Mouse (Mus musculus) neural tube, embryonic 13.5 days (tissue): Measurements from ENCODE around the gene Morc1. TPM values are rescaled to one million over a fixed set of nuclear protein-coding genes. Genes with fewer than 3 reads are reported as not detected.

ENCODE experiments used
- ATAC-seq: fragments of 200-750 bp; cut with Nextera tagmentation; 2 replicates; pipeline ENCODE4 v1.8.0; 2017; ENCODE audit warnings: low read depth, mild to moderate bottlenecking, moderate TSS enrichment, moderate library complexity
- H3K27ac ChIP-seq: fragments of 300-500 bp; sonication (generic); replicated peaks from 2 replicates; pipeline ENCODE4 v1.5.1; 2015; ENCODE audit warnings: moderate library complexity, mild to moderate bottlenecking, inconsistent platforms
- H3K27me3 ChIP-seq: fragments of 300-500 bp; sonication (generic); 2 replicates; pipeline ENCODE4 v1.6.1; 2015; ENCODE audit warnings: mild to moderate bottlenecking, inconsistent platforms
- H3K36me3 ChIP-seq: fragments of 300-500 bp; sonication (generic); 2 replicates; pipeline ENCODE4 v1.6.1; 2015; ENCODE audit warnings: mild to moderate bottlenecking, inconsistent platforms
- H3K4me1 ChIP-seq: fragments of 300-500 bp; sonication (generic); replicated peaks from 2 replicates; pipeline ENCODE4 v1.6.1; 2015; ENCODE audit warnings: inconsistent platforms
- H3K4me2 ChIP-seq: fragments of 300-500 bp; sonication (generic); 2 replicates; pipeline ENCODE4 v1.6.1; 2015; ENCODE audit warnings: inconsistent platforms, mild to moderate bottlenecking, moderate library complexity
- H3K4me3 ChIP-seq: fragments of 300-500 bp; sonication (generic); 2 replicates; pipeline ENCODE4 v1.5.1; 2015; ENCODE audit warnings: mild to moderate bottlenecking, inconsistent platforms
- H3K9ac ChIP-seq: fragments of 300-500 bp; sonication (generic); 2 replicates; pipeline ENCODE4 v1.6.1; 2015; ENCODE audit warnings: moderate library complexity, mild to moderate bottlenecking, inconsistent platforms
- H3K9me3 ChIP-seq: fragments of 300-500 bp; sonication (generic); 2 replicates; pipeline ENCODE4 v1.6.1; 2016; ENCODE audit warnings: inconsistent platforms
- WGBS: fragments of 180-500 bp; shearing (Covaris S2); methylation state at CpG from one replicate; pipeline ENCODE4 v1.1.7; 2015; 5-methylcytosine and 5-hydroxymethylcytosine counted together
- polyA plus RNA-seq: library from polyadenylated mRNA; unstranded; fragments of >200 nt; fragmentation: Nextera tagmentation; extraction: Ambion mirVana; gene quantifications from 2 replicates; pipeline ENCODE4 v1.2.1, GENCODE M21; 2015

The Morc1 gene
- 0.33 TPM in 1 of 2 replicates, not detected in the other for polyA plus RNA-seq

- no peak for ATAC-seq
- Histone ChIP-seq H3K9ac (no peak within 1 kb of the TSS), H3K4me3 (no peak within 1 kb of the TSS), H3K4me1 (0 out of 2 replicates have a peak, but pooled peaks cover 5% of the 10 kb centered on the region), H3K36me3 (no peaks in the 10 kb centered on the region), H3K9me3 (no peaks in the 10 kb centered on the region), H3K27ac (no peak within 1 kb of the TSS), H3K27me3 (no peaks in the 10 kb centered on the region), H3K4me2 (no peak within 1 kb of the TSS)
- WGBS = 94% methylated on average over 15 of the region's 15 CpGs
These were observed at the start of gene Morc1 for GRCm38 (mm10) chr16:48431027-48431426. Gene Morc1 (plus strand): TSS chr16:48431237.

GRCm38 (mm10) chr16:48383582-48384257, 47.3 kb upstream of the Morc1 start:
- Histone ChIP-seq H3K27ac (no peak overlapping the region), H3K4me2 (no peak overlapping the region), H3K27me3 (no peaks in the 10 kb centered on the region), H3K9me3 (no peaks in the 10 kb centered on the region), H3K36me3 (no peaks in the 10 kb centered on the region), H3K4me1 (no peaks in the 10 kb centered on the region), H3K9ac (no peak overlapping the region), H3K4me3 (no peak overlapping the region)
- WGBS = 82% methylated on average over 3 of the region's 3 CpGs
- no peak for ATAC-seq

- H3K4me2 ChIP-seq = no peak overlapping the region
- no peak for ATAC-seq
- H3K9ac ChIP-seq = no peak overlapping the region
- no peaks in the 10 kb centered on the region for H3K4me1 ChIP-seq
- H3K27me3 ChIP-seq = no peaks in the 10 kb centered on the region
- 80% methylated on average over 2 of the region's 2 CpGs for WGBS
- no peak overlapping the region for H3K4me3 ChIP-seq
- no peaks in the 10 kb centered on the region for H3K36me3 ChIP-seq
- H3K9me3 ChIP-seq = no peaks in the 10 kb centered on the region
- no peak overlapping the region for H3K27ac ChIP-seq
These were observed 44.1 kb upstream of the Morc1 start for GRCm38 (mm10) chr16:48386982-48387381.

- H3K9ac ChIP-seq = no peak overlapping the region
- no peaks in the 10 kb centered on the region for H3K9me3 ChIP-seq
These were observed 35.8 kb upstream of the Morc1 start for GRCm38 (mm10) chr16:48395278-48395677.

GRCm38 (mm10) chr16:48402963-48403362, 28.1 kb upstream of the Morc1 start:
- H3K4me1 ChIP-seq = peaks cover 5% of the 10 kb centered on the region; the same call in 1 of the 2 replicates
- H3K27me3 ChIP-seq = no peaks in the 10 kb centered on the region
- H3K9me3 ChIP-seq = no peaks in the 10 kb centered on the region
- H3K4me3 ChIP-seq = no peak overlapping the region
- no peak overlapping the region for H3K9ac ChIP-seq
- no peak overlapping the region for H3K4me2 ChIP-seq
- H3K36me3 ChIP-seq = no peaks in the 10 kb centered on the region
- H3K27ac ChIP-seq = no peak overlapping the region
- 77% methylated on average over 4 of the region's 4 CpGs for WGBS
- ATAC-seq = no peak

More at GRCm38 (mm10) chr16:48395278-48395677, 35.8 kb upstream of the Morc1 start:
- Histone ChIP-seq H3K4me2 (no peak overlapping the region), H3K27me3 (no peaks in the 10 kb centered on the region), H3K36me3 (no peaks in the 10 kb centered on the region), H3K4me1 (no peaks in the 10 kb centered on the region), H3K27ac (no peak overlapping the region), H3K4me3 (no peak overlapping the region)
- WGBS = 88% methylated on average over 2 of the region's 2 CpGs
- ATAC-seq = no peak

GRCm38 (mm10) chr16:48403423-48403822, 27.6 kb upstream of the Morc1 start:
- Histone ChIP-seq H3K9ac (no peak overlapping the region), H3K4me3 (no peak overlapping the region), H3K27me3 (no peaks in the 10 kb centered on the region), H3K4me1 (peaks cover 5% of the 10 kb centered on the region; the same call in 1 of the 2 replicates), H3K9me3 (no peaks in the 10 kb centered on the region), H3K27ac (no peak overlapping the region), H3K36me3 (no peaks in the 10 kb centered on the region), H3K4me2 (no peak overlapping the region)
- no peak for ATAC-seq
- 92% methylated on average over 3 of the region's 3 CpGs for WGBS

- no peak overlapping the region for H3K9ac ChIP-seq
- peaks cover 5% of the 10 kb centered on the region; the same call in 1 of the 2 replicates for H3K4me1 ChIP-seq
These were observed 27.0 kb upstream of the Morc1 start for GRCm38 (mm10) chr16:48404009-48404408.

GRCm38 (mm10) chr16:48405674-48406403, 25.2 kb upstream of the Morc1 start:
- H3K36me3 ChIP-seq = no peaks in the 10 kb centered on the region
- H3K27me3 ChIP-seq = no peaks in the 10 kb centered on the region
- no peaks in the 10 kb centered on the region for H3K9me3 ChIP-seq
- H3K4me2 ChIP-seq = no peak overlapping the region
- no peak overlapping the region for H3K9ac ChIP-seq
- no peak overlapping the region for H3K4me3 ChIP-seq
- H3K27ac ChIP-seq = no peak overlapping the region
- peak; percentile 50; the same call in 1 of the 2 replicates for ATAC-seq
- peaks cover 5% of the 10 kb centered on the region; the same call in 1 of the 2 replicates for H3K4me1 ChIP-seq
- 45% methylated on average over 10 of the region's 10 CpGs for WGBS

More at GRCm38 (mm10) chr16:48404009-48404408, 27.0 kb upstream of the Morc1 start:
- H3K27ac ChIP-seq = no peak overlapping the region
- no peak for ATAC-seq
- H3K4me3 ChIP-seq = no peak overlapping the region
- no peaks in the 10 kb centered on the region for H3K27me3 ChIP-seq
- no peaks in the 10 kb centered on the region for H3K36me3 ChIP-seq
- no peak overlapping the region for H3K4me2 ChIP-seq
- H3K9me3 ChIP-seq = no peaks in the 10 kb centered on the region

- ATAC-seq = no peak
- Histone ChIP-seq H3K4me1 (peaks cover 5% of the 10 kb centered on the region; the same call in 1 of the 2 replicates), H3K9ac (no peak overlapping the region), H3K4me3 (no peak overlapping the region), H3K9me3 (no peaks in the 10 kb centered on the region), H3K27me3 (no peaks in the 10 kb centered on the region), H3K27ac (no peak overlapping the region), H3K4me2 (no peak overlapping the region), H3K36me3 (no peaks in the 10 kb centered on the region)
- WGBS = 62% methylated on average over 7 of the region's 7 CpGs
These were observed 21.5 kb upstream of the Morc1 start for GRCm38 (mm10) chr16:48409580-48409979.

- Histone ChIP-seq H3K4me1 (peaks cover 5% of the 10 kb centered on the region; the same call in 1 of the 2 replicates), H3K27ac (no peak overlapping the region), H3K27me3 (no peaks in the 10 kb centered on the region), H3K36me3 (no peaks in the 10 kb centered on the region), H3K9ac (no peak overlapping the region), H3K4me2 (no peak overlapping the region), H3K9me3 (no peaks in the 10 kb centered on the region), H3K4me3 (no peak overlapping the region)
- no peak for ATAC-seq
- 74% methylated on average over 3 of the region's 3 CpGs for WGBS
These were observed 20.9 kb upstream of the Morc1 start for GRCm38 (mm10) chr16:48410125-48410524.

GRCm38 (mm10) chr16:48412246-48412645, 18.8 kb upstream of the Morc1 start, which contains the start of gene Gm5485:
Gene Gm5485 (minus strand): TSS chr16:48412416.
- no peaks in the 10 kb centered on the region for H3K9me3 ChIP-seq
- 76% methylated on average over 1 of the region's 1 CpGs for WGBS
- H3K36me3 ChIP-seq = no peaks in the 10 kb centered on the region
- H3K4me2 ChIP-seq = no peak within 1 kb of the TSS
- no peak within 1 kb of the TSS for H3K4me3 ChIP-seq
- H3K27ac ChIP-seq = no peak within 1 kb of the TSS
- no peak for ATAC-seq
- no peaks in the 10 kb centered on the region for H3K4me1 ChIP-seq
- no peak within 1 kb of the TSS for H3K9ac ChIP-seq
- H3K27me3 ChIP-seq = no peaks in the 10 kb centered on the region

GRCm38 (mm10) chr16:48418557-48418956, 12.5 kb upstream of the Morc1 start:
- Histone ChIP-seq H3K36me3 (no peaks in the 10 kb centered on the region), H3K9me3 (no peaks in the 10 kb centered on the region), H3K9ac (no peak overlapping the region), H3K4me2 (no peak overlapping the region), H3K4me3 (no peak overlapping the region), H3K27me3 (no peaks in the 10 kb centered on the region), H3K4me1 (no peaks in the 10 kb centered on the region), H3K27ac (no peak overlapping the region)
- 61% methylated on average over 3 of the region's 3 CpGs for WGBS
- no peak for ATAC-seq
